Mouse (Mus musculus) layer of hippocampus, adult 18-20 months (tissue): ENCODE data around the gene Ranbp17. TPM values are rescaled to one million over a fixed set of nuclear protein-coding genes. Genes with fewer than 3 reads are reported as not detected.

ENCODE experiments used
- DNase-seq, 2 experiments: peaks; one replicate each; pipeline ENCODE4 v3.0.0; 2022; ENCODE audit warnings: low spot score in 2 of 2
- total RNA-seq, 2 experiments: library from RNA; stranded (reverse); gene quantifications; 2 replicates each; pipeline ENCODE4 v1.2.3; 2021

Gene Ranbp17
- total RNA-seq, 2 experiments from 2014 or later: 8.9 to 9.6 TPM

GRCm38 (mm10) chr11:33274294-33274693, 239.3 kb downstream of the Ranbp17 start:
- DNase-seq: no peak

- DNase-seq: no peak
Observed at GRCm38 (mm10) chr11:33240295-33240694, 273.3 kb downstream of the Ranbp17 start.

- no peak for DNase-seq
Observed at GRCm38 (mm10) chr11:33234134-33234533, 279.4 kb downstream of the Ranbp17 start.

GRCm38 (mm10) chr11:33232056-33232455, 281.5 kb downstream of the Ranbp17 start:
- DNase-seq: no peak

- no peak for DNase-seq
Observed at GRCm38 (mm10) chr11:33228186-33228585, 285.4 kb downstream of the Ranbp17 start.

GRCm38 (mm10) chr11:33226516-33226915, 287.0 kb downstream of the Ranbp17 start:
- no peak for DNase-seq

GRCm38 (mm10) chr11:33221566-33222365, 291.8 kb downstream of the Ranbp17 start:
- no peak for DNase-seq

- no peak for DNase-seq
Observed at GRCm38 (mm10) chr11:33220763-33221162, 292.8 kb downstream of the Ranbp17 start.

GRCm38 (mm10) chr11:33217384-33218079, 296.0 kb downstream of the Ranbp17 start:
- DNase-seq: no peak

GRCm38 (mm10) chr11:33207411-33207810, 306.1 kb downstream of the Ranbp17 start:
- no peak for DNase-seq

- no peak for DNase-seq
Observed at GRCm38 (mm10) chr11:33204966-33205365, 308.6 kb downstream of the Ranbp17 start.

GRCm38 (mm10) chr11:33204329-33204705, 309.2 kb downstream of the Ranbp17 start:
- no peak for DNase-seq

GRCm38 (mm10) chr11:33203383-33204328, 309.9 kb downstream of the Ranbp17 start, which contains the start of gene Tlx3:
Gene Tlx3 (minus strand): TSS chr11:33203589.
- no peak for DNase-seq

- DNase-seq: no peak
Observed at GRCm38 (mm10) chr11:33202972-33203371, 310.6 kb downstream of the Ranbp17 start.

GRCm38 (mm10) chr11:33202296-33202695, 311.2 kb downstream of the Ranbp17 start:
- DNase-seq: no peak

- DNase-seq: no peak
Observed at GRCm38 (mm10) chr11:33201626-33202010, 311.9 kb downstream of the Ranbp17 start.

GRCm38 (mm10) chr11:33200764-33201625, 312.6 kb downstream of the Ranbp17 start:
- no peak for DNase-seq

GRCm38 (mm10) chr11:33199906-33200763, 313.4 kb downstream of the Ranbp17 start:
- DNase-seq: no peak

- DNase-seq: no peak
Observed at GRCm38 (mm10) chr11:33199117-33199514, 314.4 kb downstream of the Ranbp17 start.
